Mouse (Mus musculus) cortical plate, adult 2 months (tissue): ENCODE measurements around the gene Coq2.

Experiments
- CTCF ChIP-seq: fragments of 200-500 bp; IDR thresholded peaks from 2 replicates; pipeline ENCODE4 v1.5.1; 2011; ENCODE audit warnings: mild to moderate bottlenecking, control low read depth, low read length; ENCODE audit not compliant: insufficient read depth; ENCODE audit errors: extremely low read depth
- POLR2A ChIP-seq: fragments of 200-500 bp; IDR thresholded peaks from 2 replicates; pipeline ENCODE4 v1.6.1; 2011; ENCODE audit warnings: mild to moderate bottlenecking, low read length, control low read depth; ENCODE audit not compliant: insufficient read depth; ENCODE audit errors: extremely low read depth

GRCm38 (mm10) chr5:100607868-100608267, 67.1 kb downstream of the Coq2 start:
- TF ChIP-seq CTCF (no peak), POLR2A (no peak)
